Mouse (Mus musculus): Measurements from ENCODE around the gene Usp7. TPM values are rescaled to one million over a fixed set of nuclear protein-coding genes. Genes with fewer than 3 reads are reported as not detected.
"Not testable (repeated sequence)": the region's sequence is repeated elsewhere in the genome, so short reads cannot be mapped to it uniquely, and the experiment has no call there.

Gene Usp7
- polyA plus RNA-seq, 1 experiment from 2014 or later, result 33.2 TPM

DNA sequence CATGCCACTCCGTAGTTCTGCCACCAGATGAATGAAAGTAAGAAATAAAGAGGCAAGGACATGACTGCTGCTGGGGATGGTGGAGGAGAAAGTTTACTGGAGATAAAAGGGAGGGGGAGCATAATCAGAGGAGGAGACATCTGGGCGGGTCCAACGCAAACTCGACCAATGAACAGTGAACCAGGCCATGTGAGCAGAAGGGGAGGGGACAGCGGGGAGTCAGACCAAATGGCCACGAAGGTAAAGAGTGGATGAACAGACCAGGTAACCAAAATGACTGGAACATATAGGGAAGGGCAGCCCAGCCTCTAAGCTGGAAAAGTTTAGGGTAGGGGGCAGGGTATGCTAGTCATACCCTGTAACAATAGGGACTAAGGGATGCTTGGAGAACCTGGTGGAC is 10.9 kb downstream of the Usp7 start:
- H3K9me3 ChIP-seq, result no peaks in the 10 kb centered on the region
- no peak overlapping the region for H3K4me3 ChIP-seq
- H3K9ac ChIP-seq, result no peak overlapping the region
- ATAC-seq (ENCODE audit: insufficient number of reproducible peaks, insufficient read depth, low FRiP score, low TSS enrichment, low read depth), result no peak
- no peak overlapping the region for H3K4me2 ChIP-seq
- no peaks in the 10 kb centered on the region for H3K4me1 ChIP-seq
- no peaks in the 10 kb centered on the region for H3K27me3 ChIP-seq
- 68% methylated on average over 6 of the region's 6 CpGs for WGBS
- H3K36me3 ChIP-seq, result no peaks in the 10 kb centered on the region
- H3K27ac ChIP-seq, result no peak overlapping the region

DNA sequence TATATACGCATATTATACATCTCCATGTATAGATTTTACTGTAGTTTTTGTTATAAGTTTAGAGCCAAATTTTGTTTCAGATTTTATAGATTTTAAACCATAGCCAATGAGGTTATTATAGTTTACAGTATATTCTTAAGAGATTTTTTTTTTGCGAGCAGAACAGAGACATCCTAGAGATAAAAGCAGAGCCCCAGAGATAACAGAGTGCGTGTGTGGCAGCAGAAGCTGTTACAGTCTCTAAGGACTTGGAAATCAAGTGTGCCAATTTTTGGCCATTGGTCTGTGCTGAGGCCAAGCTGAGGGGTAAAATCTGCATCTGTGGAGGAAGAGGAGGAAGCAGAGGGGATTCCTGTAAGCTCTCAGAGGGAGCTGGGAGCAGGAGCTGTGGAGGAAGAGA is 11.9 kb downstream of the Usp7 start:
- Histone ChIP-seq H3K4me3 (no peak overlapping the region), H3K27ac (no peak overlapping the region), H3K4me1 (no peaks in the 10 kb centered on the region), H3K27me3 (no peaks in the 10 kb centered on the region), H3K36me3 (no peaks in the 10 kb centered on the region), H3K9ac (no peak overlapping the region), H3K9me3 (no peaks in the 10 kb centered on the region), H3K4me2 (no peak overlapping the region)
- ATAC-seq (ENCODE audit: insufficient number of reproducible peaks, insufficient read depth, low FRiP score, low TSS enrichment, low read depth), result no peak
- 85% methylated on average over 3 of the region's 3 CpGs for WGBS

DNA sequence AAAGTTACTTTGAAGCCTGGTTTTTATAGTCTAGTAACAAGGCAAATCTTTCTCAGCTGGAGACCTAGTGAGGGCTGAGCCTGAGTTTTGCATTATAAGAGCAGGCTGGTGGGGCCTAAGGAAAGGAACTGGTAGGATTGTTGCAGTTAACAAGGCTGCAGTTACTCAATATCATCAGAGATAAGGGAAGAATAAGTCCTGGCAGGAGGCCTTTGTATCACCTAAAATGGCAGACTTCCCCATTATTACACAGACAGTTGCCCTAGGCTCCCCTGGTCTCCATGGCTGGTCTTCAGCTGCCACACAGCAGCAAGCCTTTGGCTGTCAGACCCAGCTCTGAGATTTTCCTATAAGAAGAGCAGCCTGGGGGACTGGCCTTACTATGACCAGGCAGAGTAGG is 13.4 kb downstream of the Usp7 start:
- no peaks in the 10 kb centered on the region for H3K36me3 ChIP-seq
- no peak for ATAC-seq (ENCODE audit: insufficient number of reproducible peaks, insufficient read depth, low FRiP score, low TSS enrichment, low read depth)
- no peak overlapping the region for H3K4me2 ChIP-seq
- no peak overlapping the region for H3K27ac ChIP-seq
- no peak overlapping the region for H3K9ac ChIP-seq
- H3K4me1 ChIP-seq, result no peaks in the 10 kb centered on the region
- no peaks in the 10 kb centered on the region for H3K27me3 ChIP-seq
- H3K4me3 ChIP-seq, result no peak overlapping the region
- H3K9me3 ChIP-seq, result no peaks in the 10 kb centered on the region

DNA sequence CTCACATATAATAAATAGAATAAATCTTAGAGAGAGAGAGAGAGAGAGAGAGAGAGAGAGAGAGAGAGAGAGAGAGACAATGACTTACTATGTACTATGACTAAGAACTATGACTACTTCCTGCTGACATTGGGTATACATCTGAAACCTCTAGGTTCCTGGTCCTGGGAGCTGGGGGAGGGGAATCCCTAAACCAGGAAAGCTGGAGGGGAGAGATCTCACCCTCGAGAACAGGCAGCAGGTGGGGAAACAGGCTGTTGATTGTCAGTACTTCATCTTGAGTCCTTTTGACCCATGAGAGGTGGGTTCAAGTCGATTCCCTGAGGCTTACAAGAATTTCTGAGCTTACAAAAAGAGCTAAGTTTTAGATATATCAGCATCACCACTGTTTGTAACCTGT is 14.9 kb downstream of the Usp7 start:
- no peaks in the 10 kb centered on the region for H3K9me3 ChIP-seq
- no peak overlapping the region for H3K27ac ChIP-seq
- no peaks in the 10 kb centered on the region for H3K27me3 ChIP-seq
- H3K4me3 ChIP-seq, result no peak overlapping the region
- no peak for ATAC-seq (ENCODE audit: insufficient number of reproducible peaks, insufficient read depth, low FRiP score, low TSS enrichment, low read depth)
- H3K9ac ChIP-seq, result no peak overlapping the region
- H3K4me1 ChIP-seq, result no peaks in the 10 kb centered on the region
- no peak overlapping the region for H3K4me2 ChIP-seq
- WGBS, result 57% methylated on average over 2 of the region's 2 CpGs
- no peaks in the 10 kb centered on the region for H3K36me3 ChIP-seq

DNA sequence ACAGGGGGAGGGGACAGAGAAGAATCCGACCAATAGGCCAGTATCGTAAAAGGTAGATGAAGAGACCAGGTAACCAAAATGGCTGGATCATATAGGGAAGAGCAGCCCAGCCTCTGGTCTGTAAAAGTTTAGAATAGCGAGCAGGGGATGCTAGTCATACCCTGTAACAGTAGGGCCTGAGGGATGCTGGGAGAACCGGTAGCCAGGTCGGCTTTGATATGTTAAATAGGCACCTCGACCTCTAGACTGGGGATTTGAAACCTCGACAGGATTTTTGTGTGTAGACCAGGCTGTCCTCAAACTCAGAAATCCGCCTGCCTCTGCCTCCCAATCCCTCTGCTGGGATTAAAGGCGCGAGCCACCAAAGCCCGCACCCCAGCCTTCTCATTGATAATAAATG is 15.5 kb downstream of the Usp7 start:
- WGBS, result 89% methylated on average over 11 of the region's 11 CpGs
- Histone ChIP-seq H3K4me1 (no peaks in the 10 kb centered on the region), H3K36me3 (no peaks in the 10 kb centered on the region), H3K4me2 (no peak overlapping the region), H3K4me3 (no peak overlapping the region), H3K9ac (no peak overlapping the region), H3K27me3 (no peaks in the 10 kb centered on the region), H3K9me3 (no peaks in the 10 kb centered on the region), H3K27ac (no peak overlapping the region)
- ATAC-seq (ENCODE audit: insufficient number of reproducible peaks, insufficient read depth, low FRiP score, low TSS enrichment, low read depth), result no peak

DNA sequence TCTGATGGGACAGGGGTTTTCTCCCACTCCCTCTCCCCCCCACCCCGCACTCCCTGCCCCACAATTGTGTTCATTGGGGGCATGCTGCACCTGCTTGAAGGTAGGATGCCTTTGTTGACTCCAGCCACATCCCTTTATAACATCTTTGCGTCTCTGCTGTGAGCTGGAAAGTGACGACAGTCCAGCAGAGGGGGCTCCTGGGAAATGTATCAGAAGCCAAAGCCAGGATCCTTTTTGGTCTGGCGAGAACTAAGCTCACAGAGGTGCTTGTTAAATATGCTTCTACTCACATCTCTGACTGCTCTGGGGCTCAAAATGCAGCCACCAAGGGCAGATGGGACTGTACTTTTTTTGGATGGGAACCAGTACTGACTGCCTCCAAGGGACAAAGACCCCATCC is 21.0 kb downstream of the Usp7 start:
- WGBS, result 55% methylated on average over 4 of the region's 4 CpGs
- no peak overlapping the region for H3K4me2 ChIP-seq
- H3K36me3 ChIP-seq, result no peaks in the 10 kb centered on the region
- H3K4me3 ChIP-seq, result no peak overlapping the region
- no peaks in the 10 kb centered on the region; the same call in 1 of the 2 replicates for H3K27me3 ChIP-seq
- H3K9me3 ChIP-seq, result no peaks in the 10 kb centered on the region
- no peak overlapping the region for H3K27ac ChIP-seq
- ATAC-seq (ENCODE audit: insufficient number of reproducible peaks, insufficient read depth, low FRiP score, low TSS enrichment, low read depth), result no peak
- H3K9ac ChIP-seq, result no peak overlapping the region
- no peaks in the 10 kb centered on the region for H3K4me1 ChIP-seq

DNA sequence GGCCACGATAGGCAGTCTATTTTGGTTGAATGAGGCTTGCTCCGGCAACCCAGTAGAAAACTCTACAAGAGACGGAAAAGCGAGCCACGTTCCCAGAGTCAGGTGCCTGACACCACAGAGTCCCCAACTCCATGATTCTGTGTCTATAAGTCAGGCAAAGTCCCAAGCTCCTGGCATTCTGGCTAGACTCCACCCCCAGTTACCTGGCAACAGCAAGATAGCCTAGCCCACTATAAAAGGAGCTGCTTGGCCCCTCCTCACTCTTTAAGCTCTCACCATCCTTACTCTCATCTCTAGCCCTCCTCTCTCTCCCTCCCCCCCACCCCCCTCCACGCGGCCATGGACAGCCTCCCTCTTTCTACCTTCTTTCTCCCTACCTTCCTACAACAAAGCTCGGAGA is 21.8 kb downstream of the Usp7 start:
- H3K9me3 ChIP-seq; H3K9ac ChIP-seq; H3K36me3 ChIP-seq; H3K4me1 ChIP-seq; H3K4me3 ChIP-seq; H3K27ac ChIP-seq; H3K27me3 ChIP-seq; H3K4me2 ChIP-seq; ATAC-seq (ENCODE audit: insufficient number of reproducible peaks, insufficient read depth, low FRiP score, low TSS enrichment, low read depth): not testable (repeated sequence)
- WGBS, result 55% methylated on average over 8 of the region's 8 CpGs

DNA sequence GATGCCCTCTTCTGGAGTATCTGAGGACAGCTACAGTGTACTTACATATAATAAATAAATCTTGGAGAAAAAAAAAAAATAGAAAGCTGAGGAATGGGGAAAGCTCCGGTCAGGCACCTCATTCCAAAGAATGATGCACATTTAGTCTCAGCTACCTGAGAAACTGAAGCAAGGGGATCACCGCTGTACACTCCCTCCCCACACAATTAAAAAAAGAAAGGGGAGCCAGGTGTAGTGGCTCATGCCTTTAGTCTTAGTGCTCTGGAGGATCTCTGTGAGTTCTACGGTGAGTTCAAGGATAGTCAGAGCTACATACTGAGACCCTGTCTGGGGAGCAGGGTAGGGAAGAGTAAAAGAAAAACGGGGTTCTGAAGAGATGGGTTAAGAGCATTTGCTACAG is 22.6 kb downstream of the Usp7 start:
- H3K27ac ChIP-seq, result no peak overlapping the region
- H3K9me3 ChIP-seq, result no peaks in the 10 kb centered on the region
- WGBS, result 70% methylated on average over 4 of the region's 4 CpGs
- no peaks in the 10 kb centered on the region for H3K4me1 ChIP-seq
- no peaks in the 10 kb centered on the region for H3K36me3 ChIP-seq
- ATAC-seq (ENCODE audit: insufficient number of reproducible peaks, insufficient read depth, low FRiP score, low TSS enrichment, low read depth), result no peak
- H3K4me2 ChIP-seq, result no peak overlapping the region
- H3K4me3 ChIP-seq, result no peak overlapping the region
- H3K27me3 ChIP-seq, result no peaks in the 10 kb centered on the region; the same call in 1 of the 2 replicates
- no peak overlapping the region for H3K9ac ChIP-seq

DNA sequence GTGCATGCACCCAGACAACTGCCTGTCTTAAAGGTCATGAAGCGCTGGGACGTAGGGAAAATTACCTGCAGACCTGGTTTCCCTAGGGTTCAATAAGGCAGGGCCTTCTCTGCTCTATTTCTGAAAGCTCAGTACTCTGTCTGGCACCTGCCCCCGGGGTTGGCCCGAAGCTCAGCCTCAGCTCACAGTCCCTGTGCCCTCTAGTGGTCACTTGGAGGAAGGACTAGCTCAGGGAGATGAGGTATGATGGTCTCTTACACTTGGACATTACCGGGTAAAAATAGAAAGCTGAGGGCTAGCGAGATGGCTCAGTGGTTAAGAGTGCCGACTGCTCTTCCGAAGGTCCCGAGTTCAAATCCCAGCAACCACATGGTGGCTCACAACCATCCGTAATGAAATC is 23.0 kb downstream of the Usp7 start:
- Histone ChIP-seq H3K9me3 (no peaks in the 10 kb centered on the region), H3K36me3 (no peaks in the 10 kb centered on the region), H3K27ac (no peak overlapping the region), H3K27me3 (no peaks in the 10 kb centered on the region; the same call in 1 of the 2 replicates), H3K9ac (no peak overlapping the region), H3K4me1 (no peaks in the 10 kb centered on the region), H3K4me2 (no peak overlapping the region), H3K4me3 (no peak overlapping the region)
- ATAC-seq (ENCODE audit: insufficient number of reproducible peaks, insufficient read depth, low FRiP score, low TSS enrichment, low read depth), result no peak
- WGBS, result 15% methylated on average over 10 of the region's 10 CpGs

DNA sequence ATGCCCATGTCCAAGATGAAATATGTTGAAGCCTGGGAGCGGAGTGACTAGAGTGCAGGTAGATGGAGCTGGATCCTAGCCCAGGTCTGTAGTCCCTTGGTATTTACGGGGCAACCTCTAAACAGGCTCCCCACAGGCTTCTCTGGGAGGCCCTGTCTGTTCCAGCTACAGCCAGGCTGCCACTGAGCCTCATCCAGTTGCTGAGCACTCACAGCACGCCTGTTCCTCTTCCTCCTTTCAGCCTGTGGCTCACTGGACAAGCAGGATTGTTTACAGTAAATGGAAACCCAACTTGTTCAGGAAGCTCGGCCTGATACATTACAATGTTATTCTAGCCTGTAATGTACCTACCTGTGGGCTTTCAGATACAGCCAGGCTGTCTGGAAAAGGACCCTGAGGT is 23.5 kb downstream of the Usp7 start:
- no peak for ATAC-seq (ENCODE audit: insufficient number of reproducible peaks, insufficient read depth, low FRiP score, low TSS enrichment, low read depth)
- Histone ChIP-seq H3K36me3 (no peaks in the 10 kb centered on the region), H3K4me2 (no peak overlapping the region), H3K4me3 (no peak overlapping the region), H3K9me3 (no peaks in the 10 kb centered on the region), H3K9ac (no peak overlapping the region), H3K4me1 (no peaks in the 10 kb centered on the region), H3K27ac (no peak overlapping the region), H3K27me3 (no peaks in the 10 kb centered on the region; the same call in 1 of the 2 replicates)
- 54% methylated on average over 4 of the region's 4 CpGs for WGBS

DNA sequence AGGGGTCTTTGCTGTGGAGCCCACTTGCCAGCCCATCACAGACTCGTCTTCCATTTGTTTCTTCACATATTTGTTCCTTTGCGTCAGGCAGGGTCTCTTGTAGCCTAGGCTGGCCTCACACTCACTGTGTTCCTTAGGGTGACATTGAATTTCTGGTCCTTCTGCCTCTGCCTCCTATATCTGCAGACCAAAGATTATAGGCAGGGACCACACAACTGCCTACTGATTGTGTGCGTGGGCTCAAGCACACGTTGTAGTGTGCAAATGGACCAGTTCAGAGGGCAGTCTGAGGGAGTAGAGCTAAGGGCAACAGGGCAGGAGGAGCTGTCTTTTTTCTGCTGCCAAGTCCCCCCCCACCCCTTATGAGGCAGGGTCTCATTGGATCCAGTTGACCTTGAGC is 24.0 kb downstream of the Usp7 start:
- WGBS, result 83% methylated on average over 4 of the region's 4 CpGs
- H3K36me3 ChIP-seq, result no peaks in the 10 kb centered on the region
- ATAC-seq (ENCODE audit: insufficient number of reproducible peaks, insufficient read depth, low FRiP score, low TSS enrichment, low read depth), result no peak
- H3K9ac ChIP-seq, result no peak overlapping the region
- H3K4me1 ChIP-seq, result no peaks in the 10 kb centered on the region
- H3K4me2 ChIP-seq, result no peak overlapping the region
- H3K27me3 ChIP-seq, result no peaks in the 10 kb centered on the region; the same call in 1 of the 2 replicates
- H3K9me3 ChIP-seq, result no peaks in the 10 kb centered on the region
- no peak overlapping the region for H3K4me3 ChIP-seq
- no peak overlapping the region for H3K27ac ChIP-seq

DNA sequence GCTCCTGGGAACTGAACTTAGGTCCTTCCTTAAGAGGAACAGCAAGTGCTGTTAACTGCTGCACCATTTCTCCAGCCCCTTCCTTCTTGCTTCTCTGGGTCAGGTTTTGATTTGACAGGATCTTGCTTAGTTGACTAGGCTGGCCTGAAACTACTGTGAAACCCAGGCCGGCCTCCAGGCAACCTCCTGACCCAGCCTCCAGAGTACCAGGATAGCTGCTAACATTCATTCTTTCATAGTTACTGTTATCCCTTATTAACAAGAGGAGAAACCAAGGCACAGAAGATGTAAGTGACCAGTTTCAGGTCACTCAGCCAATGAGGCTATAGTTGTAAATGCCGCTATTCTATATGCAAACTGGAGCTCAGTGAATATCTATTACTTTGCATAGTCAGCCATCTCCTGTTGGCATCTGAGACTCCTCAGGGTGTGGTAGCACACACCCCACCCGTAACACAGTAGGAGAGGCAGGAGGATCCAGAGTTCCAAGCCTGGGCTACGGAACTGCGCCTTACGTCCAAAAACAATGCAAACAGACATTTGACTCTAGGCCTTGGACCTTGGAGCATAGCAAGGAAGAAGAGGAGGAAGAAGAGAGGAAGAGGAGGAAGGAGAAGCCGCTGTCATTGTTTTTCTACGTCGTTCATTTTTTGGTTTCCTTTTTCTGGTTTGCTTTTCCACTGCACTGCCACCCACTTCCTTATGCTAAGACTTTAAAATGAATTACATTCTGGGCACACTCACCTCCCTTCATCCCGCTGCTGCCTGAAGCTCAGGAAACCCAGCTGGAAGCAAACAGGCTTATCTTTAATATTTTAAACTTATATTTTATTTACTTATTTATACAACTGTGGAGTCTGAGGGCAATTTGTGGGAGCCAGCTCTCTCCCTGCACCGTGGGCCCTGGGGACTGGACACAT is 24.7 kb downstream of the Usp7 start:
- H3K9ac ChIP-seq, result no peak overlapping the region
- H3K4me1 ChIP-seq, result no peaks in the 10 kb centered on the region
- H3K36me3 ChIP-seq, result no peaks in the 10 kb centered on the region
- H3K9me3 ChIP-seq, result no peaks in the 10 kb centered on the region
- ATAC-seq (ENCODE audit: insufficient number of reproducible peaks, insufficient read depth, low FRiP score, low TSS enrichment, low read depth), result no peak
- H3K27me3 ChIP-seq, result no peaks in the 10 kb centered on the region; the same call in 1 of the 2 replicates
- 84% methylated on average over 11 of the region's 11 CpGs for WGBS
- H3K27ac ChIP-seq, result no peak overlapping the region
- no peak overlapping the region for H3K4me2 ChIP-seq
- no peak overlapping the region for H3K4me3 ChIP-seq
